Mouse (Mus musculus) MEL (cell line): Measurements from ENCODE around the gene Cd164l2. TPM values are rescaled to one million over a fixed set of nuclear protein-coding genes. Genes with fewer than 3 reads are reported as not detected.

ENCODE experiments used
- DNase-seq: peaks from one replicate; pipeline ENCODE4 v3.0.0; 2011; ENCODE audit warnings: low read depth, low spot score
- H3K27ac ChIP-seq: 2 replicates; pipeline ENCODE4 v1.5.1; 2012; ENCODE audit warnings: low read depth, mild to moderate bottlenecking, control low read depth, low read length, moderate library complexity; ENCODE audit not compliant: control insufficient read depth
- H3K27me3 ChIP-seq, 2 experiments: fragments of 150-350 bp in 1 of 2; sonication (generic) in 1 of 2; 2 replicates each; pipeline ENCODE4 v1.6.1; 2012; ENCODE audit warnings: low read length in 2 of 2, mild to moderate bottlenecking in 2 of 2, improper control_type of control experiment in 1 of 2, moderate library complexity in 1 of 2; ENCODE audit not compliant: insufficient read depth in 2 of 2, control insufficient read depth in 1 of 2
- H3K36me3 ChIP-seq, 2 experiments: 2 replicates each; pipeline ENCODE4 v1.6.1; 2012 to 2014; ENCODE audit warnings: low read length in 2 of 2, improper control_type of control experiment in 1 of 2, inconsistent platforms in 1 of 2, mild to moderate bottlenecking in 1 of 2; ENCODE audit not compliant: insufficient read depth in 2 of 2, control insufficient read depth in 1 of 2
- H3K4me1 ChIP-seq, 2 experiments: fragments of 150-350 bp in 1 of 2; sonication (generic) in 1 of 2; 2 replicates each; pipeline ENCODE4 v1.6.1; 2012; ENCODE audit warnings: low read length in 2 of 2, improper control_type of control experiment in 1 of 2, mild to moderate bottlenecking in 1 of 2; ENCODE audit not compliant: insufficient read depth in 2 of 2, control insufficient read depth in 1 of 2
- H3K4me3 ChIP-seq, 2 experiments: fragments of 150-350 bp in 1 of 2; sonication (generic) in 1 of 2; 2 replicates each; pipeline ENCODE4 v1.5.1; 2012; ENCODE audit warnings: low read depth in 2 of 2, low read length in 2 of 2, mild to moderate bottlenecking in 2 of 2, moderate library complexity in 2 of 2, control low read depth in 1 of 2, improper control_type of control experiment in 1 of 2; ENCODE audit not compliant: control insufficient read depth in 1 of 2, insufficient read depth in 1 of 2
- H3K79me2 ChIP-seq: 2 replicates; pipeline ENCODE4 v1.6.1; 2012; ENCODE audit warnings: mild to moderate bottlenecking, low read length, moderate library complexity; ENCODE audit not compliant: control insufficient read depth, poor library complexity, insufficient read depth
- H3K9ac ChIP-seq: 2 replicates; pipeline ENCODE4 v1.6.1; 2012; ENCODE audit warnings: low read depth, mild to moderate bottlenecking, control low read depth, low read length, moderate library complexity; ENCODE audit not compliant: control insufficient read depth, poor library complexity, severe bottlenecking
- H3K9me3 ChIP-seq: fragments of 150-350 bp; sonication (generic); replicated peaks from 2 replicates; pipeline ENCODE4 v1.6.1; 2012; ENCODE audit warnings: mild to moderate bottlenecking, low read length, improper control_type of control experiment, moderate library complexity; ENCODE audit not compliant: insufficient read depth
- BHLHE40 ChIP-seq: IDR thresholded peaks from 2 replicates; pipeline ENCODE4 v1.6.1; 2012; ENCODE audit warnings: low read depth, mild to moderate bottlenecking, inconsistent platforms, low read length, improper control_type of control experiment, borderline replicate concordance
- CHD1 ChIP-seq: IDR thresholded peaks from 2 replicates; pipeline ENCODE4 v1.6.1; 2012; ENCODE audit warnings: low read depth, mild to moderate bottlenecking, inconsistent platforms, low read length, improper control_type of control experiment
- CHD2 ChIP-seq: IDR thresholded peaks from 2 replicates; pipeline ENCODE4 v1.6.1; 2011; ENCODE audit warnings: low read length, improper control_type of control experiment
- CTCF ChIP-seq, 3 experiments: IDR thresholded peaks in 2 of 3; conservative IDR thresholded peaks in 1 of 3; 2 replicates each; pipeline ENCODE4 v1.5.1; 2011 to 2012; ENCODE audit warnings: low read length in 3 of 3, low read depth in 2 of 3, mild to moderate bottlenecking in 2 of 3, improper control_type of control experiment in 1 of 3, inconsistent platforms in 1 of 3, mixed read lengths in 1 of 3, moderate library complexity in 1 of 3; ENCODE audit not compliant: control insufficient read depth in 1 of 3, insufficient read depth in 1 of 3, poor library complexity in 1 of 3, severe bottlenecking in 1 of 3
- ELF1 ChIP-seq: IDR thresholded peaks from 2 replicates; pipeline ENCODE4 v1.6.1; 2014; ENCODE audit warnings: low read depth, mild to moderate bottlenecking, inconsistent platforms, low read length, improper control_type of control experiment, moderate library complexity
- HCFC1 ChIP-seq: IDR thresholded peaks from 2 replicates; pipeline ENCODE4 v1.6.1; 2012; ENCODE audit warnings: low read depth, mild to moderate bottlenecking, inconsistent platforms, low read length, improper control_type of control experiment, moderate library complexity
- JUND ChIP-seq: IDR thresholded peaks from 2 replicates; pipeline ENCODE4 v1.6.1; 2011; ENCODE audit warnings: low read depth, mild to moderate bottlenecking, improper control_type of control experiment, low read length
- MAX ChIP-seq: IDR thresholded peaks from 2 replicates; pipeline ENCODE4 v1.6.1; 2011; ENCODE audit warnings: low read length, improper control_type of control experiment
- MXI1 ChIP-seq: IDR thresholded peaks from 2 replicates; pipeline ENCODE4 v1.6.1; 2011; ENCODE audit warnings: mild to moderate bottlenecking, low read depth, low read length, improper control_type of control experiment
- MYB ChIP-seq: IDR thresholded peaks from 2 replicates; pipeline ENCODE4 v1.6.1; 2011; ENCODE audit warnings: mild to moderate bottlenecking, low read depth, low read length, improper control_type of control experiment
- MYC ChIP-seq: IDR thresholded peaks from 2 replicates; pipeline ENCODE4 v1.6.1; 2011; ENCODE audit warnings: low read depth, mild to moderate bottlenecking, low read length, improper control_type of control experiment, moderate library complexity
- POLR2AphosphoS2 ChIP-seq: IDR thresholded peaks from 2 replicates; pipeline ENCODE4 v1.6.1; 2011; ENCODE audit warnings: low read length, improper control_type of control experiment
- RAD21 ChIP-seq: IDR thresholded peaks from 2 replicates; pipeline ENCODE4 v1.6.1; 2011; ENCODE audit warnings: mild to moderate bottlenecking, low read depth, low read length, improper control_type of control experiment
- RCOR1 ChIP-seq: IDR thresholded peaks from 2 replicates; pipeline ENCODE4 v1.6.1; 2012; ENCODE audit warnings: low read depth, mild to moderate bottlenecking, inconsistent platforms, low read length, improper control_type of control experiment
- SIN3A ChIP-seq: IDR thresholded peaks from 2 replicates; pipeline ENCODE4 v1.6.1; 2012; ENCODE audit warnings: low read length, improper control_type of control experiment, inconsistent platforms
- TCF12 ChIP-seq: IDR thresholded peaks from 2 replicates; pipeline ENCODE4 v1.6.1; 2014; ENCODE audit warnings: low read depth, mild to moderate bottlenecking, inconsistent platforms, low read length, improper control_type of control experiment, moderate library complexity
- USF1 ChIP-seq: IDR thresholded peaks from 2 replicates; pipeline ENCODE4 v1.6.1; 2014; ENCODE audit warnings: low read depth, mild to moderate bottlenecking, inconsistent platforms, low read length, improper control_type of control experiment, moderate library complexity
- polyA plus RNA-seq, 2 experiments: library from polyadenylated mRNA; stranded (reverse) in 1 of 2; unstranded in 1 of 2; fragments of >175 nt in 1 of 2; fragments of >200 nt in 1 of 2; gene quantifications; 2 replicates each; pipeline versions ENCODE4 v1.2.1 to v1.2.4; 2012; ENCODE audit warnings: low replicate concordance in 2 of 2, low read depth in 1 of 2; ENCODE audit not compliant: insufficient read length in 2 of 2, insufficient read depth in 1 of 2, missing spikeins in 1 of 2
- total RNA-seq: library from RNA; depleted of rRNA; stranded (reverse); fragments of 300-350 nt; gene quantifications from 2 replicates; pipeline ENCODE4 v1.2.3, GENCODE M21; 2012

Gene Cd164l2
- total and polyA plus RNA-seq, 3 experiments, result not detected

DNA sequence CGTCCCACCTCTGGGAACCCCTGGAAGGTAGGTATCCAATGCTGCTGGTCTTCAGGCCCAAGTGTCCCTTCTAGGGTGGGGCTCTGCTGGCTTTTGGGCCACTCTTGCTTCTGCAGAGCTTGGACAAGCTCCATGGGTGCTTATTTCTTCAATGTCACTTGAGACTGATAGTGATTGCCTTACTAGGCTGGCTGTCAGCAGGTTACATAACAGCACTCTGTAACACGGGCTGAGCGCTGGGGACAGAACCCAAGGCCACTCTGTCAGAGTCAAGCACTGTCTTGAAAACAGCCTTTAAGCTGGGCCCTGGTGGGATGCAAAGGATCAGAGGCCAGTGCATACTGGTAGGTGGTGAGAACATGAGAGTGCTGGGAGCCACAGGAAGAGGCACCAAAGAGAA is 53.4 kb downstream of the Cd164l2 start:
- no peaks in the 10 kb centered on the region; a peak in 2 of 4 replicates for H3K36me3 ChIP-seq

DNA sequence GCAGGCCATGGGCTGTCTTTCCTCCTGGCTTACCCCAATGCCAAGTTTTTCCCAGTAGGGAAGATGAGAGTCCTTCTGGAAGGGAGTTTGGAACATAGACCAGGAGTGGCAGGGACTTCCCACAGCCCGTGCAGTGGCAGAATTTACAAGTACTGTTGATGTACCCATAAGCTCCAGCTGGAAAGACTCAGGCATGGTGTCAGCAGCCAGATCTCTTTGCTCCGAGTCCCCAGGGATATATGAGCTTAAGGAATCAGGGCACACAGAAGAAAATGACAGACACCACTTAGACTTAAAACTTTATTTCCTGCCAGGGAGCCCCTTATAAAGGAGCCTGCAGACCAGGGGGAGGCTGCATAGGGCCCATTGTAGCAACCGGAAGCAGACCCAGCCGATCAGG is 53.8 kb downstream of the Cd164l2 start:
- no peaks in the 10 kb centered on the region; a peak in 2 of 4 replicates for H3K36me3 ChIP-seq
- H3K27ac ChIP-seq, result no peak overlapping the region
- H3K4me1 ChIP-seq, result no peaks in the 10 kb centered on the region
- no peaks in the 10 kb centered on the region for H3K79me2 ChIP-seq
- TF ChIP-seq ELF1 (no peak), CHD2 (no peak), MAX (no peak), POLR2AphosphoS2 (no peak), RAD21 (no peak), JUND (no peak)
- no peak overlapping the region for H3K9ac ChIP-seq
- H3K27me3 ChIP-seq, result no peaks in the 10 kb centered on the region
- no peak for DNase-seq
- H3K9me3 ChIP-seq, result no peaks in the 10 kb centered on the region
- H3K4me3 ChIP-seq, result no peak overlapping the region

More for the DNA sequence above, 53.4 kb downstream of the Cd164l2 start:
- DNase-seq, result no peak
- no peak overlapping the region for H3K4me3 ChIP-seq
- no peaks in the 10 kb centered on the region for H3K4me1 ChIP-seq
- H3K9me3 ChIP-seq, result no peaks in the 10 kb centered on the region
- no peaks in the 10 kb centered on the region for H3K79me2 ChIP-seq
- no peak overlapping the region for H3K9ac ChIP-seq
- H3K27ac ChIP-seq, result no peak overlapping the region
- H3K27me3 ChIP-seq, result no peaks in the 10 kb centered on the region
- no peak for TF ChIP-seq MYC
- TF ChIP-seq CHD2, result no peak
- no peak for TF ChIP-seq SIN3A
- no peak for TF ChIP-seq RCOR1
- TF ChIP-seq MYB, result no peak
- no peak for TF ChIP-seq BHLHE40
- no peak for TF ChIP-seq USF1
- no peak for TF ChIP-seq POLR2AphosphoS2
- no peak for TF ChIP-seq MXI1

DNA sequence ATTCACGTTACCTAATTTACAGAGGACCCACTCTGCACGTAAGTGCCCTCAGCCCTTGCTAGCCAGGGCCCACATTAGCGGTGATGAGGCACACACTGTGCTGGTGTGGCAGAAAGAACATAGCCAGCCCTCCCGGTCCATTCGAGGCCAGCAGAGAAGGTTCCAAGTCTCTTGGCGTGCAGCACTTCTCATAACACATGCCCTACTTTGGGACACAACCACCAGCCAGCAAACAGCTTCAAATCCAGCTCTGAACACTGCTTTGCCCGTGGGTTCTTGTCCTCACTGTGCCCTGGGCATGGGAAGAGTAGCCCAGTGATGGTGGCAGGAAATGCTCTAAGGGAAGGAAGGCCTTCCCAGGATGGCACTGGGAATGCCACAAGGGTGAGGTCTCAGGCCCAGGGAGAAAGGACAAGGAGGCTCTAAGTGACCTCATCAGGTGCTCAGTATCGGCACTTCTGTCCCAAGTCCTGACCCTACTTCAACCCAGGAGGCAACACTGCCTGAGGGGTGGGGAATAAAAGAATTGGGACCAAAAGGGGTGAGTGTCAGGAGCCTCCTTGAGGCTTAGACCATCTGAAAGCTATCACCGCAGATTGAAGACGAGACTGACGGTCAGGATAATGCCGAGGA is 54.4 kb downstream of the Cd164l2 start:
- Histone ChIP-seq H3K36me3 (no peaks in the 10 kb centered on the region; a peak in 2 of 4 replicates), H3K79me2 (peaks cover 2% of the 10 kb centered on the region; the same call in 1 of the 2 replicates), H3K27ac (no peak overlapping the region), H3K4me1 (no peaks in the 10 kb centered on the region), H3K9ac (no peak overlapping the region), H3K27me3 (no peaks in the 10 kb centered on the region), H3K4me3 (no peak overlapping the region), H3K9me3 (no peaks in the 10 kb centered on the region)
- DNase-seq, result no peak
- TF ChIP-seq USF1 (no peak), TCF12 (no peak), MAX (no peak), CTCF (IDR thresholded peaks at IDR 0.05 in 2 of 3, conservative IDR thresholded peaks at IDR 0.05 in 1 of 3; ENCODE audit: control insufficient read depth in 1 of 3, insufficient read depth in 1 of 3, low read depth in 2 of 3, low read length in 3 of 3, poor library complexity in 1 of 3, severe bottlenecking in 1 of 3) (no peak), POLR2AphosphoS2 (no peak), RAD21 (no peak), CHD2 (no peak), HCFC1 (no peak), CHD1 (no peak)
